In genomic region chr9:104646348-104646994, GRCm38 (mm10) we compare ENCODE assay signal across 10 mouse cellular contexts.
DNase-seq lines count a peak whose midpoint lies in the region; ATAC-seq lines count a peak whose summit lies in the region.
"Had no signal": no experiment of that assay in that cellular context is flagged by ENCODE, and none has a peak within 500 bp of the region (broad histone marks: within the 10 kb centered on the region; RNA-seq: fewer than 3 reads in every experiment).

No protein-coding gene starts in this region.

- intact Hi-C loops in heart, postnatal 10 days (cut with DNase I): no loop called here

- H3K27me3 ChIP-seq in heart, embryonic 10.5 days (ENCODE audit: insufficient read depth, poor library complexity, severe bottlenecking): no peaks in the 10 kb centered on the region
- no peaks in the 10 kb centered on the region for H3K27me3 ChIP-seq in hindbrain, embryonic 12.5 days
- H3K27me3 ChIP-seq in neural tube, embryonic 14.5 days (ENCODE audit: control insufficient read depth, insufficient read depth, low read length): no peaks in the 10 kb centered on the region
- H3K27me3 ChIP-seq: midbrain, embryonic 15.5 days had no signal

- no peak overlapping the region for H3K4me3 ChIP-seq in heart, embryonic 10.5 days
- H3K4me3 ChIP-seq in hindbrain, embryonic 12.5 days: no peak overlapping the region
- H3K4me3 ChIP-seq in neural tube, embryonic 14.5 days (ENCODE audit: low read depth, low read length): no peak overlapping the region
- H3K4me3 ChIP-seq: midbrain, embryonic 15.5 days had no signal

- no peaks in the 10 kb centered on the region for H3K36me3 ChIP-seq in heart, embryonic 10.5 days
- no peaks in the 10 kb centered on the region for H3K36me3 ChIP-seq in hindbrain, embryonic 12.5 days
- H3K36me3 ChIP-seq in neural tube, embryonic 14.5 days (ENCODE audit: control insufficient read depth, insufficient read depth, low read length): no peaks in the 10 kb centered on the region
- H3K36me3 ChIP-seq: midbrain, embryonic 15.5 days had no signal

- 57% methylated on average over 5 of the region's 5 CpGs for WGBS in heart, embryonic 10.5 days
- WGBS in hindbrain, embryonic 12.5 days: 51% methylated on average over 5 of the region's 5 CpGs
- 38% methylated on average over 5 of the region's 5 CpGs for WGBS in neural tube, embryonic 14.5 days

- peak; percentile 14 to 19 for DNase-seq in heart, postnatal 10 days
- DNase-seq in heart, embryonic 10.5 days (ENCODE audit: low spot score): no peak
- DNase-seq in right cerebral cortex, postnatal 10 days (ENCODE audit: low spot score in 2 of 2): peak; percentile 57 to 68
- no peak for DNase-seq in right cerebral cortex, postnatal 36 days (ENCODE audit: low spot score in 2 of 2)
- DNase-seq in thymus, postnatal 25 days: no peak

- no peaks in the 10 kb centered on the region for H3K9me3 ChIP-seq in heart, embryonic 10.5 days
- no peaks in the 10 kb centered on the region for H3K9me3 ChIP-seq in hindbrain, embryonic 12.5 days (replicated peaks)
- H3K9me3 ChIP-seq in neural tube, embryonic 14.5 days (ENCODE audit: control insufficient read depth, low read length): no peaks in the 10 kb centered on the region
- H3K9me3 ChIP-seq: midbrain, embryonic 15.5 days had no signal

- H3K9ac ChIP-seq in hindbrain, embryonic 12.5 days: no peak overlapping the region
- no peak overlapping the region for H3K9ac ChIP-seq in neural tube, embryonic 14.5 days (replicated peaks; ENCODE audit: low read depth, low read length)
- H3K9ac ChIP-seq: liver, embryonic 14.5 days; midbrain, embryonic 15.5 days had no signal

- no peak overlapping the region for H3K27ac ChIP-seq in heart, embryonic 10.5 days
- 0 out of 2 replicates have a peak overlapping the region, but pooled peaks have one; percentile 7 for H3K27ac ChIP-seq in hindbrain, embryonic 12.5 days
- no peak overlapping the region for H3K27ac ChIP-seq in neural tube, embryonic 14.5 days (ENCODE audit: low read depth, low read length)
- H3K27ac ChIP-seq: liver, embryonic 14.5 days; midbrain, embryonic 15.5 days had no signal

- ATAC-seq in hindbrain, embryonic 12.5 days (ENCODE audit: low FRiP score): peak; percentile 83
- peak; percentile 46; the same call in 1 of the 2 replicates for ATAC-seq in neural tube, embryonic 14.5 days (ENCODE audit: low read depth)
- ATAC-seq: forebrain, embryonic 16.5 days; midbrain, embryonic 15.5 days had no signal

- H3K4me2 ChIP-seq in hindbrain, embryonic 12.5 days (replicated peaks): no peak overlapping the region
- no peak overlapping the region for H3K4me2 ChIP-seq in neural tube, embryonic 14.5 days (ENCODE audit: low read depth, low read length)
- H3K4me2 ChIP-seq: midbrain, embryonic 15.5 days had no signal

- H3K4me1 ChIP-seq in heart, embryonic 10.5 days: no peaks in the 10 kb centered on the region
- H3K4me1 ChIP-seq in hindbrain, embryonic 12.5 days: peaks cover 4% of the 10 kb centered on the region; the same call in 1 of the 2 replicates
- 0 out of 2 replicates have a peak, but pooled peaks cover 6% of the 10 kb centered on the region for H3K4me1 ChIP-seq in neural tube, embryonic 14.5 days (ENCODE audit: control insufficient read depth, insufficient read depth, low read length)
- H3K4me1 ChIP-seq: midbrain, embryonic 15.5 days had no signal

Comparison
In these comparisons a context has a peak if more than half of its experiments do, and no peak if none do; other contexts are left out.
1. DNase-seq: peak in heart, postnatal 10 days (2 of 2) and right cerebral cortex, postnatal 10 days (2 of 2); none in heart, embryonic 10.5 days (single experiment), right cerebral cortex, postnatal 36 days (0 of 2) and thymus, postnatal 25 days (single experiment).